Comparison of ENCODE assay signal across 9 mouse cellular contexts in the genomic region with DNA sequence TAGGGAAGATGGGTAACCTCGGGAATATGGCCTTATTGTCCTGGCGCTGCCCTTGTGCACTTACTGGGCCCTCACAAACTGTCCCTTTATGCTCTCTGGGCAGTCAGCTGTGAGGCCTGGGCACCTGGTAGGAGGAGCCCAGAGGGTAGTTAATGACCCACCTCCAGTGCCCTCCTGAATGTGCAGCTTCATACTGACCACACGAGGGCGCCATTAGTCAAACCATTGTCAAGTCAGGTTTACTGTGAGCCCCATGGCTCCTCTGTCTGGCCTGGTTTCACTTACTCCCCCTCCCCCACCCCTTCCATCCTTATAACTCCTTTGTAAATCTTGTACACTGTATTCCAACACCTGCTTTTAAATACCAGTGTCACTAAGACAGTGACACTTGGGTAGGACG. TPM values are rescaled to one million over a fixed set of nuclear protein-coding genes. Genes with fewer than 3 reads are reported as not detected.
DNase-seq lines count a peak whose midpoint lies in the region; ATAC-seq and TF ChIP-seq lines count a peak whose summit lies in the region.
"Had no signal": no experiment of that assay in that cellular context is flagged by ENCODE, and none has a peak within 500 bp of the region (broad histone marks: within the 10 kb centered on the region; RNA-seq: fewer than 3 reads in every experiment).

No protein-coding gene starts in this region.

- TF ChIP-seq POLR2A in liver, adult 2 months (IDR thresholded peaks at IDR 0.05; ENCODE audit: extremely low read depth, insufficient read depth, low read length) = no peak

- no peaks in the 10 kb centered on the region for H3K79me2 ChIP-seq in liver, adult 2 months (ENCODE audit: control insufficient read depth, insufficient read depth, low read length)

- no peaks in the 10 kb centered on the region for H3K4me1 ChIP-seq in forebrain, embryonic 10.5 days
- H3K4me1 ChIP-seq in hindbrain, embryonic 14.5 days (replicated peaks; ENCODE audit: control insufficient read depth, insufficient read depth, low read length) = no peaks in the 10 kb centered on the region
- H3K4me1 ChIP-seq in liver, adult 2 months (ENCODE audit: control insufficient read depth, insufficient read depth, low read length) = no peaks in the 10 kb centered on the region
- H3K4me1 ChIP-seq: hindbrain, embryonic 15.5 days had no signal

- peaks cover 6% of the 10 kb centered on the region; the same call in 1 of the 2 replicates for H3K9me3 ChIP-seq in forebrain, embryonic 10.5 days
- H3K9me3 ChIP-seq in hindbrain, embryonic 14.5 days (ENCODE audit: control insufficient read depth, low read length) = no peaks in the 10 kb centered on the region
- H3K9me3 ChIP-seq: hindbrain, embryonic 15.5 days had no signal

- H3K27me3 ChIP-seq in forebrain, embryonic 10.5 days (ENCODE audit: poor library complexity, severe bottlenecking) = no peaks in the 10 kb centered on the region
- no peaks in the 10 kb centered on the region for H3K27me3 ChIP-seq in hindbrain, embryonic 14.5 days (ENCODE audit: control insufficient read depth, insufficient read depth, low read length)
- H3K27me3 ChIP-seq in liver, adult 2 months (ENCODE audit: control insufficient read depth, insufficient read depth, low read length) = peaks cover 3% of the 10 kb centered on the region; the same call in 1 of the 2 replicates
- H3K27me3 ChIP-seq: hindbrain, embryonic 15.5 days had no signal

- H3K36me3 ChIP-seq in forebrain, embryonic 10.5 days (replicated peaks) = peaks cover 55% of the 10 kb centered on the region
- H3K36me3 ChIP-seq in hindbrain, embryonic 14.5 days (replicated peaks; ENCODE audit: control insufficient read depth, insufficient read depth) = peaks cover 88% of the 10 kb centered on the region
- H3K36me3 ChIP-seq in liver, adult 2 months (ENCODE audit: control insufficient read depth, insufficient read depth, low read length) = no peaks in the 10 kb centered on the region

- no peak overlapping the region for H3K4me2 ChIP-seq in hindbrain, embryonic 14.5 days (replicated peaks)
- H3K4me2 ChIP-seq: hindbrain, embryonic 15.5 days had no signal

- H3K4me3 ChIP-seq in forebrain, embryonic 10.5 days = no peak overlapping the region
- H3K4me3 ChIP-seq in hindbrain, embryonic 14.5 days (replicated peaks; ENCODE audit: low read length) = no peak overlapping the region
- no peak overlapping the region for H3K4me3 ChIP-seq in liver, adult 2 months (ENCODE audit: insufficient read depth, low read depth, low read length)
- H3K4me3 ChIP-seq: hindbrain, embryonic 15.5 days had no signal

- peak; percentile 51 for DNase-seq in urinary bladder, postnatal 14 days (ENCODE audit: low spot score)
- no peak for DNase-seq in urinary bladder, postnatal 10 days (ENCODE audit: low spot score)
- DNase-seq in c-Kit-positive CD71-positive TER-119-negative erythroid progenitor cells, embryonic 14.5 days (ENCODE audit: low read depth) = peak; percentile 46
- peak; percentile 56 for DNase-seq in forebrain, embryonic 10.5 days (ENCODE audit: extremely low spot score, low spot score)
- peak; percentile 69 for DNase-seq in hindbrain, embryonic 14.5 days (ENCODE audit: low spot score)
- DNase-seq in liver, adult 2 months (ENCODE audit: extremely low read depth, low read depth, low spot score) = peak; percentile 63
- peak; percentile 65 for DNase-seq in neural tube, embryonic 10.5 days (ENCODE audit: extremely low spot score, low spot score)
- peak; percentile 26 for DNase-seq in yolk sac, embryonic 10.5 days (ENCODE audit: low spot score)

- peak; percentile 79 for TF ChIP-seq CTCF in liver, adult 2 months (IDR thresholded peaks at IDR 0.05; ENCODE audit: low read depth, low read length)

- ATAC-seq in hindbrain, embryonic 14.5 days (ENCODE audit: low FRiP score) = peak; percentile 28; the same call in 1 of the 2 replicates

- no peak overlapping the region for H3K9ac ChIP-seq in hindbrain, embryonic 14.5 days
- no peak overlapping the region for H3K9ac ChIP-seq in liver, adult 2 months (ENCODE audit: low read depth, low read length)
- H3K9ac ChIP-seq: hindbrain, embryonic 15.5 days had no signal

- 30% methylated on average over 5 of the region's 5 CpGs for WGBS in forebrain, embryonic 10.5 days
- WGBS in hindbrain, embryonic 14.5 days = 28% methylated on average over 5 of the region's 5 CpGs
- 31% methylated on average over 5 of the region's 5 CpGs for WGBS in liver, adult 2 months

- H3K27ac ChIP-seq in forebrain, embryonic 10.5 days = no peak overlapping the region
- H3K27ac ChIP-seq in hindbrain, embryonic 14.5 days = no peak overlapping the region
- no peak overlapping the region for H3K27ac ChIP-seq in liver, adult 2 months (replicated peaks; ENCODE audit: insufficient read depth, low read depth, low read length)
- H3K27ac ChIP-seq: hindbrain, embryonic 15.5 days had no signal

RNA-seq across cellular contexts. Expression of a gene that starts 47.1 kb away (rescaled TPM):
- 0.07 TPM in 1 of 2 replicates, not detected in the other for polyA plus RNA-seq in forebrain, embryonic 10.5 days (2016; fragmentation: Nextera tagmentation; extraction: Ambion mirVana)
- 0.10 TPM in 1 of 2 replicates, not detected in the other for polyA plus RNA-seq in hindbrain, embryonic 14.5 days (2014; fragmentation: Nextera tagmentation; extraction: Ambion mirVana)
- total RNA-seq in liver, adult 2 months (2014; rRNA removed) = 95.0 and 117 TPM in 2 replicates
- polyA plus RNA-seq in liver, adult 2 months (2012; rRNA removed) = 173 and 185 TPM in 2 replicates

RNA-seq across cellular contexts. Expression of a gene that starts 58.4 kb away (rescaled TPM):
- polyA plus RNA-seq in forebrain, embryonic 10.5 days (2016; fragmentation: Nextera tagmentation; extraction: Ambion mirVana) = 0.47 and 0.76 TPM in 2 replicates
- 0.08 and 0.26 TPM in 2 replicates for polyA plus RNA-seq in hindbrain, embryonic 14.5 days (2014; fragmentation: Nextera tagmentation; extraction: Ambion mirVana)
- total RNA-seq in liver, adult 2 months (2014; rRNA removed) = 374 and 399 TPM in 2 replicates
- polyA plus RNA-seq in liver, adult 2 months (2012; rRNA removed) = 267 and 371 TPM in 2 replicates

Comparison
In these comparisons a context has a peak if more than half of its experiments do, and no peak if none do; other contexts are left out.
1. RNA of a gene that starts 47.1 kb away (polyA plus RNA-seq): 173 to 185 TPM in liver, adult 2 months; 0.07 TPM in forebrain, embryonic 10.5 days and 0.10 TPM in hindbrain, embryonic 14.5 days; every median in the first group is over 100 times any median in the second.
2. RNA of a gene that starts 58.4 kb away (polyA plus RNA-seq): 267 to 371 TPM in liver, adult 2 months; 0.47 to 0.76 TPM in forebrain, embryonic 10.5 days and 0.08 to 0.26 TPM in hindbrain, embryonic 14.5 days; every median in the first group is over 100 times any median in the second.